Mouse (Mus musculus) kidney, adult 2 months (tissue): ENCODE results near the gene Scaf1.

Source experiments
- CTCF ChIP-seq: fragments of 200-500 bp; conservative IDR thresholded peaks from 2 replicates; pipeline ENCODE4 v1.5.1; 2011; ENCODE audit warnings: low read depth, mild to moderate bottlenecking, control low read depth, low read length, moderate library complexity, mixed read lengths; ENCODE audit not compliant: insufficient read depth, insufficient read length
- POLR2A ChIP-seq: fragments of 200-500 bp; IDR thresholded peaks from one replicate; pipeline ENCODE4 v1.6.1; 2011; ENCODE audit warnings: low read depth, low read length, control low read depth

GRCm38 (mm10) chr7:45045741-45046140 is 29.6 kb upstream of the Scaf1 start:
- TF ChIP-seq POLR2A: no peak
- no peak for TF ChIP-seq CTCF
